Comparison of ENCODE assay signal across 8 mouse cellular contexts in genomic region chr11:70220731-70221602, GRCm38 (mm10). TPM values are rescaled to one million over a fixed set of nuclear protein-coding genes. Genes with fewer than 3 reads are reported as not detected.
A peak's percentile ranks its signal among the peaks of the same experiment; 100 is the strongest.
DNase-seq lines count a peak whose midpoint lies in the region; ATAC-seq lines count a peak whose summit lies in the region.

TSS of gene Slc16a13 (minus strand) at chr11:70221064.

- peak within 1 kb of the TSS; percentile 88 for H3K9ac ChIP-seq in hindbrain, embryonic 14.5 days

- no peaks in the 10 kb centered on the region for H3K9me3 ChIP-seq in hindbrain, embryonic 14.5 days (ENCODE audit: control insufficient read depth, low read length)

- peak within 1 kb of the TSS; percentile 91 for H3K4me2 ChIP-seq in hindbrain, embryonic 14.5 days (replicated peaks)

- H3K36me3 ChIP-seq in hindbrain, embryonic 14.5 days (replicated peaks; ENCODE audit: control insufficient read depth, insufficient read depth), result peaks cover 16% of the 10 kb centered on the region

- H3K27ac ChIP-seq in hindbrain, embryonic 14.5 days, result peak within 1 kb of the TSS; percentile 91

- H3K27me3 ChIP-seq in hindbrain, embryonic 14.5 days (ENCODE audit: control insufficient read depth, insufficient read depth, low read length), result peaks cover 32% of the 10 kb centered on the region

- DNase-seq in T-cell, adult 2 months (ENCODE audit: low spot score), result peak; percentile 95
- DNase-seq in cerebellum, postnatal 25 days, result peak; percentile 95 to 98
- DNase-seq in frontal cortex, postnatal 25 days (ENCODE audit: low spot score in 2 of 2), result peak; percentile 84 to 89
- DNase-seq in hindbrain, embryonic 14.5 days (ENCODE audit: low spot score), result peak; percentile 96
- DNase-seq in layer of hippocampus, postnatal 25 days (ENCODE audit: extremely low spot score in 1 of 2, low spot score in 1 of 2), result peak; percentile 85 to 86
- peak; percentile 95 for DNase-seq in lung, postnatal 14 days
- peak; percentile 88 for DNase-seq in ovary, postnatal 36 days (ENCODE audit: low spot score)
- peak; percentile 88 for DNase-seq in thymus, postnatal 25 days

- H3K4me3 ChIP-seq in hindbrain, embryonic 14.5 days (replicated peaks; ENCODE audit: low read length), result peak within 1 kb of the TSS; percentile 66

- ATAC-seq in hindbrain, embryonic 14.5 days (ENCODE audit: low FRiP score), result peak; percentile 96

- under 1% methylated on average over 28 of the region's 28 CpGs for WGBS in hindbrain, embryonic 14.5 days

- peaks cover 30% of the 10 kb centered on the region for H3K4me1 ChIP-seq in hindbrain, embryonic 14.5 days (replicated peaks; ENCODE audit: control insufficient read depth, insufficient read depth, low read length)

RNA-seq across cellular contexts. Expression of gene Slc16a13, which starts in this region (rescaled TPM):
- polyA plus RNA-seq in hindbrain, embryonic 14.5 days (2014; fragmentation: Nextera tagmentation; extraction: Ambion mirVana), result 12.9 and 13.4 TPM in 2 replicates
- total RNA-seq in layer of hippocampus, postnatal 25 days (2021), result 10 to 100 TPM in 1 of 2 experiments, 1 to 10 TPM in 1; 7.0 to 10.0 TPM

Comparison
In these comparisons a context has a peak if more than half of its experiments do, and no peak if none do; other contexts are left out.
1. Peak in every context shown above with its lines: DNase-seq, ATAC-seq, H3K4me3 ChIP-seq and H3K27ac ChIP-seq.